Mouse (Mus musculus) liver, adult 2 months (tissue): ENCODE measurements at regions not wholly inside any gene's neighbourhood (a gene's known extent, or its start where the extent isn't known, plus 50 kb on each side); places are given as distances from the start of the nearest gene placed in this dataset.

ENCODE experiments used
- DNase-seq: peaks from one replicate; pipeline ENCODE4 v3.0.0-alpha.2; 2011; ENCODE audit warnings: low read depth, low spot score; ENCODE audit errors: extremely low read depth
- H3K27ac ChIP-seq: fragments of 200-500 bp; replicated peaks from 2 replicates; pipeline ENCODE4 v1.5.1; 2012; ENCODE audit warnings: low read depth, mild to moderate bottlenecking, control low read depth, inconsistent platforms, low read length; ENCODE audit not compliant: insufficient read depth
- H3K27me3 ChIP-seq: fragments of 200-500 bp; 2 replicates; pipeline ENCODE4 v1.6.1; 2012; ENCODE audit warnings: mild to moderate bottlenecking, moderate library complexity, low read length, inconsistent platforms; ENCODE audit not compliant: control insufficient read depth, insufficient read depth
- H3K36me3 ChIP-seq: fragments of 200-500 bp; 2 replicates; pipeline ENCODE4 v1.6.1; 2012; ENCODE audit warnings: low read length, inconsistent platforms; ENCODE audit not compliant: control insufficient read depth, insufficient read depth
- H3K4me1 ChIP-seq: fragments of 200-500 bp; 2 replicates; pipeline ENCODE4 v1.6.1; 2011; ENCODE audit warnings: low read length; ENCODE audit not compliant: control insufficient read depth, insufficient read depth
- H3K4me3 ChIP-seq: fragments of 200-500 bp; 2 replicates; pipeline ENCODE4 v1.5.1; 2011; ENCODE audit warnings: low read depth, mild to moderate bottlenecking, control low read depth, low read length, moderate library complexity; ENCODE audit not compliant: insufficient read depth
- H3K79me2 ChIP-seq: fragments of 200-500 bp; 2 replicates; pipeline ENCODE4 v1.6.1; 2012; ENCODE audit warnings: inconsistent platforms, mild to moderate bottlenecking, low read length, moderate library complexity; ENCODE audit not compliant: control insufficient read depth, insufficient read depth
- H3K9ac ChIP-seq: fragments of 200-500 bp; 2 replicates; pipeline ENCODE4 v1.6.1; 2012; ENCODE audit warnings: low read depth, mild to moderate bottlenecking, control low read depth, inconsistent platforms, low read length
- CTCF ChIP-seq: fragments of 200-500 bp; IDR thresholded peaks from 2 replicates; pipeline ENCODE4 v1.5.1; 2011; ENCODE audit warnings: low read depth, low read length, control low read depth
- POLR2A ChIP-seq: fragments of 200-500 bp; IDR thresholded peaks from 2 replicates; pipeline ENCODE4 v1.6.1; 2011; ENCODE audit warnings: low read length, control low read depth; ENCODE audit not compliant: insufficient read depth; ENCODE audit errors: extremely low read depth
- WGBS: fragments of 180-500 bp; shearing (Covaris S2); methylation state at CpG from one replicate; pipeline ENCODE4 v1.1.7; 2018; 5-methylcytosine and 5-hydroxymethylcytosine counted together

DNA sequence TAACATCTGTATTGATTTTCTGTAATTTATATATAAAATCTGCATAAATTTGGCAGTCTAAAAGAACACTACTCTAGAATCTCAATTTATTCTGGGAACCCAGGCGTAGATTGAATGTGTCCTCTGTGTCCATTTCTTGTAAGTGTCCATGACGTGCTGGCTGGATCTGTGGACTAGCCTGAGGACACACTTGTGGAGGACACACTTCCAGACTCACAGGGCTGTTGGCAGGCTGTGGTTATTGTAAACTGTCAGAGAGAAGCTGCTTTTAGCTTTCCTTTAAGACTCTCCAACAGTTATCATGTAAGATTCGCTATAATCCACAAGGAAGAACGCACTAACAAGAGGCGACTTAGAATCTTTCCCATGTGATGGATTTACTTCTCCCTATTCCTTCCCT is 200.2 kb downstream of the Wnt5a start:
- DNase-seq: no peak
- WGBS: 96% methylated on average over 5 of the region's 5 CpGs
- Histone ChIP-seq H3K79me2 (no peaks in the 10 kb centered on the region), H3K27me3 (no peaks in the 10 kb centered on the region), H3K4me3 (no peak overlapping the region), H3K27ac (no peak overlapping the region), H3K4me1 (no peaks in the 10 kb centered on the region), H3K9ac (no peak overlapping the region), H3K36me3 (no peaks in the 10 kb centered on the region)
- no peak for TF ChIP-seq POLR2A
- TF ChIP-seq CTCF: no peak

DNA sequence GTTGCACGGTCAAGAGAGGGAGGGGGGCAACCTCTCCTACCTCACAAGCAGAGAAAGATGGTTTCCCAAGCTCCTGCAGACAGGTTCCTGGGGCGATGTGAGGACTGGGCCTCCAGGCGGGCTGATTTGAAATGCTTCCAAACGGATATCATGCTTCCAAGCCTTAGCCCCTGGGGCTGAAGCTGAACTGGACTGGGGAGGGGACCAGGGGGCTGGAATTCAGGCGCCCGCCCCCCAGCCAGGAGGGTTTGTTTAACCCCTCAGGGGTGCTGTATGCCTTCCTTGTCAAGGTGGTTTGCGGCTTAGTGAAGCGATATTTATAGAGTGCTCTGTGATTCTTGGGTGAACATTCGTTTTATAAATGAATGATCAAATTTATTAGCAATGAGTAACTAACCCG is 210.0 kb downstream of the Wnt5a start:
- TF ChIP-seq CTCF (no peak), POLR2A (no peak)
- Histone ChIP-seq H3K79me2 (no peaks in the 10 kb centered on the region), H3K27ac (no peak overlapping the region)

DNA sequence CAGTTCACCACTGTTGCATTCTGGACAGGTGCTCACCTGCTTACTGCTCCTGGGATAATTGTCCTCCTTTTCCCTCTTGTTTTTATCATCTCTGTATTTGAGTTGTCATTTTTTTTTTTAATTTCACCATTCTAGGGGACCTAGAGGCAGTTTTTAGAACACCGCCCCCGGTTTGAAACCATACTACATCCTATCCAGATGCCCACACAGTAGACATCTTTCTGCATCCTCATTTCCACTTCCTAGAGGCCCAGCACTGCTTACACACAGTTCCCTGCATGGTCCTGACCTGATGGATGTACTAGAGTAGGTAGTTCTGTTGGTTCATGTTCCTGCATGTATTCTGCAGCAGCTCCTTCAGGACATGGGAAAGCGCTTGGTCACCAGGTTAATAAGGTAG is 216.0 kb downstream of the Wnt5a start:
- Histone ChIP-seq H3K27ac (no peak overlapping the region), H3K4me3 (no peak overlapping the region), H3K27me3 (no peaks in the 10 kb centered on the region), H3K36me3 (no peaks in the 10 kb centered on the region), H3K9ac (no peak overlapping the region), H3K79me2 (no peaks in the 10 kb centered on the region), H3K4me1 (no peaks in the 10 kb centered on the region)
- DNase-seq: no peak
- 95% methylated on average over 3 of the region's 3 CpGs for WGBS
- TF ChIP-seq POLR2A: no peak
- no peak for TF ChIP-seq CTCF

More for the DNA sequence above, 210.0 kb downstream of the Wnt5a start:
- 85% methylated on average over 10 of the region's 10 CpGs for WGBS
- DNase-seq: no peak
- Histone ChIP-seq H3K27me3 (no peaks in the 10 kb centered on the region), H3K4me1 (no peaks in the 10 kb centered on the region), H3K9ac (no peak overlapping the region), H3K36me3 (no peaks in the 10 kb centered on the region), H3K4me3 (no peak overlapping the region)

DNA sequence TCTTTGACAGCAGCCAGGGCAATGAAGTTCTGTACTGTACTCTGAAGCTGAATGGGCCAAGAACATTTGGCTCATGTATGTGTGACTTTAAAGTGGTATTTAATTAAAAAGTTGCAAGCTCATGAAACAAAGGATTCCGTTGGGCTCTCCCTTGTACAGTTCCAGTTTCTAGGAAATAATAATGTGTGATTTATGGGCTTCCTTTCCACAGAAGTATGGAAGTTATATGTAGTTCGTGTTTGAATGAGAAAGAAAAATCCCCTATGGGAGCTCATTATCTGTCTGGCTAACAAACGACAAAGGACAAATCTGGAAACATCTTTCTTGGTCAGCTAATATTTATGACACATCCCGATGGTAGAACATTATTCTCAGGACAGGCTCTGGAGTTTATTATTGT is 221.1 kb downstream of the Wnt5a start:
- DNase-seq: no peak
- Histone ChIP-seq H3K79me2 (no peaks in the 10 kb centered on the region), H3K9ac (no peak overlapping the region), H3K4me3 (no peak overlapping the region), H3K36me3 (no peaks in the 10 kb centered on the region), H3K4me1 (no peaks in the 10 kb centered on the region), H3K27me3 (no peaks in the 10 kb centered on the region), H3K27ac (no peak overlapping the region)
- TF ChIP-seq CTCF (no peak), POLR2A (no peak)
- 74% methylated on average over 4 of the region's 4 CpGs for WGBS

DNA sequence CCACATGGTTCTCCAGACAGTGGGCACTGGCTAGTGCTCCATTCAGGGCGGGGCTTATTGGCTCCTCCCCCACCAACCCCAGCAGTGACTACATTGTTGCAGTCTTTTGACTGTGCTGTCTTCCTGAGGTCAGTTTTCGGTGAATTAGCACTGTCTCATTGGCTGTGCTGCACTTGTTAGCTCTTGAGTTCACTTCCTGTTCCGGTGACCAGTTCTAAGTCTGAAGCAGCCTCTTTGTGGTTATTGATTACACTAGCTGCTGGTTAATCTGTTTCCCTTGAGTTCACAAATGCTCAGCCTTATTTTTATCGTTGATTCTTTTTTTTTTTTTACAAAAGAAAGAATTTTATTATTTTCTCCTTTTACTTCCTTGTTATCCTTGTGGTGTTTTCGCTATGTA is 228.9 kb downstream of the Wnt5a start:
- Histone ChIP-seq H3K79me2 (no peaks in the 10 kb centered on the region), H3K27ac (no peak overlapping the region), H3K27me3 (no peaks in the 10 kb centered on the region), H3K4me3 (no peak overlapping the region), H3K9ac (no peak overlapping the region), H3K36me3 (no peaks in the 10 kb centered on the region), H3K4me1 (no peaks in the 10 kb centered on the region)
- TF ChIP-seq POLR2A (no peak), CTCF (no peak)
- WGBS: 42% methylated on average over 5 of the region's 5 CpGs
- DNase-seq: peak; percentile 56

DNA sequence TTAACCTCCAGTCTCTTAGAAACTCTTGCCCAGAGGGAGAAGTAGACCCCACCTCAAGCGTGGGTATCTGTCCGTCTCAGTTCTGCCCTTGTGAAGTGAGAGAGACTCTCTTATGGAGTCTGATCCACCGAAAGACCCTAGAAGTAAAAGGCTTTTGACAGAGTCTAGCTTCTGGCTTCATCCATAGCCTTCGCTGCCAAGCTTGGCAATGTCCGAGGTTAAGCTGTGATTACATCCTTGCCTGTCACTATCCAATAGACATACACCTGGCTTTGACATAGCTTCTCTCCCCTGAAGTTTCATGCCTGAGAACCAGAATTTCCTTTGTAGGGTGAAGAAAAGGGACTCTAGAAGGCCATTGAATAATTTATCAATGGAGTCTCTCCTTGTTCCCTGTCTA is 230.9 kb downstream of the Wnt5a start:
- Histone ChIP-seq H3K4me1 (no peaks in the 10 kb centered on the region), H3K79me2 (no peaks in the 10 kb centered on the region), H3K27me3 (no peaks in the 10 kb centered on the region), H3K36me3 (no peaks in the 10 kb centered on the region), H3K4me3 (no peak overlapping the region), H3K9ac (no peak overlapping the region), H3K27ac (no peak overlapping the region)
- TF ChIP-seq POLR2A (no peak), CTCF (no peak)
- 92% methylated on average over 5 of the region's 5 CpGs for WGBS
- no peak for DNase-seq
